9 mouse cellular contexts compared by ENCODE assay signal in the genomic region with DNA sequence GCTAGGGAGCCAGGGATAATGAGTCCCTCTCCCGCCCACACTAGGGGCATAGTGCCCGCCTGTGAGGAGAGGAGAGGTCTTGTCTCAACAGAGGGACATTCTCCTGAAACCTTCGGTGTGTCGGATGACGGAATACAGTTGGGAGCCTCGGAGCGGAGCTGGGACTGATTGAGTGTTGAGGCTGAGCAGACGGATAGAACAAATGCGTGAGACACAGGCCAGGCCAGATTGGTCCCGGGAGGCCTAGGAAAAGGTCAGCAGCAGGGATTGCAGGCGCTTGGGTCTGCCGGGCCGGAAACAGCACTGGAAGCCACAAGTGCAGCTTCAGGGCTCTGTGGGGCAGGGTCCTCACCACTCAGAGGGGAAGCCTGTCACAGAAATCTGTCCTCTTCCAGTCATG.
DNase-seq lines count a peak whose midpoint lies in the region; ATAC-seq and TF ChIP-seq lines count a peak whose summit lies in the region.
"Had no signal": no experiment of that assay in that cellular context is flagged by ENCODE, and none has a peak within 500 bp of the region (broad histone marks: within the 10 kb centered on the region; RNA-seq: fewer than 3 reads in every experiment).

No protein-coding gene starts in this region.

- no peak overlapping the region for H3K4me3 ChIP-seq in kidney, adult 2 months (ENCODE audit: insufficient read depth, low read depth, low read length)
- no peak overlapping the region for H3K4me3 ChIP-seq in embryonic facial prominence, embryonic 13.5 days
- no peak overlapping the region for H3K4me3 ChIP-seq in limb, embryonic 11.5 days (ENCODE audit: low read depth, low read length)

- no peaks in the 10 kb centered on the region for H3K9me3 ChIP-seq in embryonic facial prominence, embryonic 13.5 days
- H3K9me3 ChIP-seq in limb, embryonic 11.5 days (ENCODE audit: control insufficient read depth, low read length), result no peaks in the 10 kb centered on the region

- H3K4me1 ChIP-seq in kidney, adult 2 months (ENCODE audit: control insufficient read depth, insufficient read depth, low read length), result peaks cover 69% of the 10 kb centered on the region
- peaks cover 98% of the 10 kb centered on the region for H3K4me1 ChIP-seq in embryonic facial prominence, embryonic 13.5 days
- peaks cover 92% of the 10 kb centered on the region for H3K4me1 ChIP-seq in limb, embryonic 11.5 days (ENCODE audit: control insufficient read depth, insufficient read depth, low read length)

- WGBS in kidney, adult 2 months, result 69% methylated on average over 13 of the region's 13 CpGs
- 29% methylated on average over 13 of the region's 13 CpGs for WGBS in embryonic facial prominence, embryonic 13.5 days
- 16% methylated on average over 13 of the region's 13 CpGs for WGBS in limb, embryonic 11.5 days

- H3K27ac ChIP-seq in kidney, adult 2 months (ENCODE audit: insufficient read depth, low read depth, low read length), result 0 out of 2 replicates have a peak overlapping the region, but pooled peaks have one; percentile 3
- H3K27ac ChIP-seq in embryonic facial prominence, embryonic 13.5 days, result peak overlapping the region; percentile 33; the same call in 1 of the 2 replicates
- 0 out of 2 replicates have a peak overlapping the region, but pooled peaks have one; percentile 22 for H3K27ac ChIP-seq in limb, embryonic 11.5 days (replicated peaks; ENCODE audit: low read depth, low read length)

- H3K4me2 ChIP-seq in embryonic facial prominence, embryonic 13.5 days, result peak overlapping the region; percentile 14; the same call in 1 of the 2 replicates
- peak overlapping the region; percentile 15; the same call in 1 of the 2 replicates for H3K4me2 ChIP-seq in limb, embryonic 11.5 days (ENCODE audit: low read depth, severe bottlenecking)

- TF ChIP-seq CTCF in kidney, adult 2 months (conservative IDR thresholded peaks at IDR 0.05; ENCODE audit: insufficient read depth, insufficient read length, low read depth, low read length), result no peak

- DNase-seq in adrenal gland, adult (ENCODE audit: inconsistent age in 2 of 2, low spot score in 1 of 2), result peak; percentile 40 to 70
- DNase-seq in adrenal gland, adult 8-10 months, result no peak
- DNase-seq in kidney, adult 2 months, result peak; percentile 61
- no peak for DNase-seq in kidney, adult 8-10 months
- no peak for DNase-seq in limb, embryonic 11.5 days (ENCODE audit: low spot score)
- no peak for DNase-seq in spleen, adult 18-20 months
- no peak for DNase-seq in ovary, postnatal 10 days (ENCODE audit: low spot score)
- DNase-seq: right cerebral cortex, postnatal 14 days had no signal

- H3K36me3 ChIP-seq in kidney, adult 2 months (ENCODE audit: control insufficient read depth, insufficient read depth, low read length), result no peaks in the 10 kb centered on the region
- H3K36me3 ChIP-seq in embryonic facial prominence, embryonic 13.5 days, result peaks cover 9% of the 10 kb centered on the region
- H3K36me3 ChIP-seq in limb, embryonic 11.5 days (ENCODE audit: control insufficient read depth, insufficient read depth, low read length), result peaks cover 3% of the 10 kb centered on the region; the same call in 1 of the 2 replicates

- H3K27me3 ChIP-seq in kidney, adult 2 months (replicated peaks; ENCODE audit: control insufficient read depth, insufficient read depth, low read length), result no peaks in the 10 kb centered on the region
- no peaks in the 10 kb centered on the region for H3K27me3 ChIP-seq in embryonic facial prominence, embryonic 13.5 days
- H3K27me3 ChIP-seq in limb, embryonic 11.5 days (ENCODE audit: control insufficient read depth, insufficient read depth, low read length), result no peaks in the 10 kb centered on the region

- TF ChIP-seq POLR2A in kidney, adult 2 months (IDR thresholded peaks at IDR 0.05; ENCODE audit: low read depth, low read length), result no peak

- H3K9ac ChIP-seq in embryonic facial prominence, embryonic 13.5 days, result 0 out of 2 replicates have a peak overlapping the region, but pooled peaks have one; percentile 7
- no peak overlapping the region for H3K9ac ChIP-seq in limb, embryonic 11.5 days (ENCODE audit: low read length)

- no peak for ATAC-seq in embryonic facial prominence, embryonic 13.5 days (ENCODE audit: insufficient number of reproducible peaks, insufficient read depth, low FRiP score, low TSS enrichment, low read depth)
- no peak for ATAC-seq in limb, embryonic 11.5 days (ENCODE audit: insufficient number of reproducible peaks, low FRiP score, low TSS enrichment, low read depth)

Comparison
In these comparisons a context has a peak if more than half of its experiments do, and no peak if none do; other contexts are left out.
1. DNase-seq: peak in adrenal gland, adult (2 of 2) and kidney, adult 2 months (single experiment); none in adrenal gland, adult 8-10 months (single experiment), kidney, adult 8-10 months (0 of 2), limb, embryonic 11.5 days (single experiment), spleen, adult 18-20 months (0 of 2) and ovary, postnatal 10 days (single experiment).
2. Peak in every context shown above with its lines, with median percentiles within 50 percentile points of each other: H3K27ac ChIP-seq.